Mouse (Mus musculus) retina, adult 2 months (tissue): Measurements from ENCODE around the gene Klhl35.
A peak's percentile ranks its signal among the peaks of the same experiment; 100 is the strongest.
"Not testable (repeated sequence)": the region's sequence is repeated elsewhere in the genome, so short reads cannot be mapped to it uniquely, and the experiment has no call there.

ENCODE experiments used
- DNase-seq: peaks from one replicate; pipeline ENCODE4 v3.0.0-alpha.2; 2012; ENCODE audit warnings: low read depth, low spot score

Klhl35 gene

DNA sequence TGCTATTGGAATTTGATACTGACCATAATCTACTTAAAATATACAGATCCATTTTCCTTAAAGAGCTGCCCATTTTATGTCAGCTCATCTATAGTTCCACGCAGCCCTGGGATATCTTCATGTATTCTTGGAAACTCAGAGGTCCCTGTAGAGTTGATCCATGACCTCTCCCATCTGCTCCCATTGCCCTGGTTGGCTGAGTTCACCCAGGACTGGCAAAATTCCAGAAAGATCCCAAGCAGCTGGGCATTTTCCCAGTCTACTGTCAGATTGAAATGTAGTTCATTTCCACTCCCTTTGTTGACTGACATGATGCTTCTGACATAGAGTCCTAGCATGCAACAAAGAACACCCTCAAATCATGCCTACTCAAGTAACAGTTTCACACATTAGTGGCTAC, 33.3 kb downstream of the Klhl35 start:
- no peak for DNase-seq

DNA sequence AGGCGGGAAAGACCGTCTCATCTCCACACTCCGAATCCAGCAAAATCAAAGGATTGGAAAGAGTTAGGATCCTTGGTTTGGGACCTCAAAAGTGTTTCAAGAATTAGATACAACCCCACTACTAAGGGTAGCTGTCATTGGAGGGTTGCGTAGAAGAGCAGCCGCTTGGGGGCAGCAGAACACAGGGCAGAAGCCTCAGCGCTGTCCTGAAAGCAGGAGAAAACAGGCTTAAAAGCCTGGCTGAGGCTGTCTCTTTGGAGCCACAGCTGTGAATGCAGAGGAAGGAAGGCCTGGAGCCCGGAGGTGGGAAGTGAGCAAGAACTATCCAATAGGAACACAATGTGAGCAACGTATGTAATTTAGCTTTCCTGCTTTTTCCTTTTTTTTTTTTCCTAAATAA, 34.4 kb downstream of the Klhl35 start:
- peak; percentile 41 for DNase-seq

DNA sequence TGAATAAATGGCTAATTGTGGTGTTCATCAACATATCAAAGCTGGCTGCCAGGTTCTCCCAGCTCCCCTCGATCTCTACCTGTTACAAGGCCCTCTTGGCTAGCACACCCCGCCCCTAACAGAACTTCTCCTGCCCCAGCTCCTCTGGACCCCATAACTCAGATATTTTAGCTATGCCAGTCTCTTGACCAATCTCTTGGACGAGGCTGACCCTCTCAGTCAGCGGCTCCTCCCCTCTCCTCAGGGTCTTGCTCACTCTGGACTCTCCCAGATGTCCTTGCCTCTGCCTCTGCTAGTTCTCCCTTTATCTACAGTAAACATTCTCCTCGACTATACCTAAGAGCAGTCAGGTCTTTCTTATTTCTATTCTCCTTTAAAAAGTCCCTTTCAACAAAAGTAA, 34.9 kb downstream of the Klhl35 start:
- no peak for DNase-seq

DNA sequence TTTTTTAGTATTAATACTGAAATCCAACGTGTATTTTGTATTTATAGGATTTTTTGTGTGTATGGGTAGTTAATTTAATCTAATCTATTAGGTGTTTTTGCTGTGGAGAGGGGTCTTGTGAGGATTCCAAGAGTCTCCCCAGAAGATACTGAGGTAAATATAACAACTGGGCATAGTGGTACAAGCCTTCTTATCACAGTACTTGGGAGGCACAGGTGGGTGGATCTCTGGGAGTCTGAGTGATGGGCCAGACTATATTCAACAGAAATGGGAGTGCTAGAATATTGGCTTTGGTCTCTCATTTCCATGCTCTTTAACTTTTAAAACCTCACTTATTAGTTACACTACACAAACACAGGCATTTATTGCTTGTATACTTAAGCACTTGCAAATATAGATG, 35.3 kb downstream of the Klhl35 start:
- DNase-seq, result no peak

DNA sequence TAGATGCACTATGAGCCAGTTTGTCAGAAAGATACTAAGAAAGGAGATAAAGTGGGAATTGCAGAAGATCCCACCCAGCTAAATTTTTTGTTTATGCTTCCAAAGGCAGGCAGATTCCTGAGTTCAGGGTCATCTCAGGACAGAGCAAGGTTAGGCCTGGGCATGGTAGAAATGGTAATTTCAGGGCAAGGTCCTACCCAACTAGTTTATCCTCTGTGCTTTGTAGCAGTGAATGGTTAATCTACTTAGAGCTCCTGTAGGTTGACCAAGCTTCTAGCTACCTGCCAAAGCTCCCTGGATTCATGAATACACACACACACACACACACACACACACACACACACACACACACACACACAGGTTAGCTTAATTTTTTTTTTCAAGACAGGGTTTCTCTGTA, 38.8 kb downstream of the Klhl35 start:
- DNase-seq, result no peak

DNA sequence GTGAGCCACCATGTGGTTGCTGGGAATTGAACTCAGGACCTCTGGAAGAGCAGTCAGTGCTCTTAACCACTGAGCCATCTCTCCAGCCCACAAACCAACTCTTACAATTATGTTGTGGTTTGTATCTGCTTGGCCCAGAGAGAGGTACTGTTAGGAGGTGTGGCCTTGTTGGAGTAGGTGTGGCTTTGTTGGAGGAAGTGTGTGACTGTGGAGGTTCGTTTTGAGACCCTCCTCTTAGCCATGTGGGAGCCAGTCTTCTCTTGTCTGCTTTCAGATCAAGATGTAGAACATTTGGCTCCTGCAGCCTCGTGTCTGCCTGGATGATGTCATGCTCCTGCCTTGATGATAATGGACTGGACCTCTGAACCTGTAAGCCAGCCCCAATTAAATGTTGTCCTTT, 42.4 kb downstream of the Klhl35 start:
- DNase-seq, result not testable (repeated sequence)

DNA sequence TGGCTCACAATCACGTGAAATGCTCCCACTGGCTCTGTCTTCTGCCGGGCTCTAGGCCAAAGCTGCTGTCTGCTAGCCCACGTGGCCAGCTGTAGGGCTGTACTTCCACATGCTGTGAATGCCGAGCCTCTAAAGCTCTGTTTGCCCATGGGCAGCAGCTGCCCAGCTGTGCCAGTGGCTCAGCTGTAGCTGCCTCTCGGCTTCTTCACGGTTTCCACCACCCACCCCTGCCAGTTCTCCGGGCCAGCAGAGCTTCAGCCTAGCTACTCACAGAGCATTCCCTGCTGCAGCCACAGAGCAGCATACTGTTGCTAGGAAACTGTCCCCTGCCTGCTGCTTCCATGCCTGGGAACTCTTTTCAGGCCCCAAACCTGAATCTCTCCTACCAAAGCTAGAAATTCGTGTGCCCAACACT, 44.3 kb downstream of the Klhl35 start:
- no peak for DNase-seq

DNA sequence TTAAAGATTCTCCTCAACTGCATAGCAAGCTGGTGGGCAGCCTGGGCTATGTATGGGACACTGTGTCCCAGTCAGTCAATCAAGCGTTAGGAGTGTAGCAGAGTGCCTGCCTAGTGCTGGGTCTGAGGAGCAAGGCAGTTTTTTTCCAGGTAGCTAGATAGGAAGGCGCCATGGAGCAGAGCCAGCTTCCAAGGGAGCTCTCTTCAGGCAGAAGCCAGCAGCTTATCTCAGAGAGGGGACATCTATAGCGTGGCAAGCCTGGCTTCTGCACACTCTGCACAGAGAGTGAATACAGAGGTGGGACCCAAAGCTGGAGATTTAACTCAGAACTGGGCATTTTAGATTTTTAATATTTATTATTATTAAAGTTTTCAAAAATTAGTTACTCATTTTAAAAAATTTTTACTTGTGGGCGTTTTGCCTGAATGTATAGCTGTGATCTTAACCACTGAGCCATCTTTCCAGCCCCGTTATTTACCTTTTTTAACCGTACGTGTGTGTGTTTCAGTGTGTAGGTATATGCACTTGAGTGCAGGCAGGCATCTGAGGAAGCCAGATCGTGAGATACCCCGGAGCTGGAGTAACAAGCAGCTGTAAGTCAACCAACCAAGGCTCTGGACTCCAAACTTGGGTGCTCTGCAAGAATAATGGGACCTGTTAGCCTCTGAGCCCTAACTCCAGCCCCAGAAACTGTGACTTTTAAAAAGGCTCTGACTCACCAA, 50.4 kb downstream of the Klhl35 start:
- no peak for DNase-seq

DNA sequence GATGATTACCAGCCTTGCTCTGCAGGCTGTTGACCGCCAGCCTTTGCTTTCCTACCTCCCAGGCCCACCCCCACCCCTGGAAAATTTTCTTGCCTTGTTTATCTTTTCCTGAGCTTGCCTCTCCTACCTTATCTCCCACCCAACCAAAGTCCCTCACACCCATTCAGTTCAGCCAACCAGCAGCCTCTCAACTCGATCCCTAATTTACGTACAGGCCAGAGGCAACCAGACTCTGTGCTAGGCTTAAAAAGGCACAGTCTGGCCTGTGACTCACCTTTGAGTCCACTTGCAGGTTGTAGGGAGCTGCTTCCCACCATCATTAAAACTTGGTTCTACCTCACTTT, 51.0 kb downstream of the Klhl35 start:
- DNase-seq, result no peak

DNA sequence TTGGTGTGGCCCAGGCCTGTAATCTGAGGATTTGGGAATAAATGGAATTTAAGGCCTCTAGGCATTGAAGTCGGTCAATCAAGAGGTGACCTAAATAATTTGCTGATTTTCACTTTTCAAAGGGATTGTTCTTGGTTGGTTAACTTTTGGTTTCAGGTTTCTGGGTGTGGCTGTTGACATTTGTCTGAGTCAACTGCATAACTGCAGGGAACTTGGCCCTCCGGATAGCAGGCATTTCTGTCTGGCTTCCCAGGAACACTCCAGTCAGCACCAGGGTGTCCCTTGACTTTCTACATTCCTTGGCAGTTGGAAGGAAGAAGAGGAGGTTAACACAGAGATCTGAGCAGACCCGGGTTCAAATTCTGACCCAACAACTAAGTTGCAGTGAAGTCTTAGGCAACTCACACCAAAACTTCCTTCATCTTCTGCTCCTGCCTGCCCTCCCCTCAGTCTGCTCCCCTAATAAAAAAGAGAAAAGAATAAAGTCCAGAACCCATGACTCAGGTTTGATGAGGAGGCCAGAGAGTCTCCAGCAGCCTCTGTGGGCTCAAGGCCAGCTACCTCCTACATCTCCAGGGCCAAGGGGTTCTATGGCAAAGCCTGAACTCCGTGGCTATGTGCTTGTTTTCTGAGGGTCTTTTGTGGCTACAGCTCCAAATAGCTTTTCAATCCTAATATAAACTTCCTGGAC, 53.3 kb downstream of the Klhl35 start:
- DNase-seq, result no peak

DNA sequence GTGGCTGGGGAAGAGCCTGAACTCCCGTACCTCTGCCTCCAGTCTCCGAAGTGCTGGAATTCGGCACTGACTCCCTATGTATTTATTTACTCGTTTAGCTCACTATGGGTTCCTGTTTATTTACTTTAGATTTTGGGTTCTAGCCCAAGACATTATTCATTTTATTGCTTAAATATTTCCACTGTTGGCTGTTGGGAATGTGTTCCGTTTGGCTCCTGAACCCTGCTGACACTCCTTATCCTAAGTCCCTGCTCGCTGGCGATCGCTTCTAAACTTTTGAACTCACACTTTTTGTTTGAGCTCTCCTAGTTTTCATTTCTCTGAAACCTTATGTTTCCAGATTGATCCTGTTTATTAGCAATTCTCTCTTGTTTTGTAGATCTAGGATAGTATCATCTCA, 57.3 kb downstream of the Klhl35 start:
- no peak for DNase-seq
